4 mouse cellular contexts compared by ENCODE assay signal in the genomic region with DNA sequence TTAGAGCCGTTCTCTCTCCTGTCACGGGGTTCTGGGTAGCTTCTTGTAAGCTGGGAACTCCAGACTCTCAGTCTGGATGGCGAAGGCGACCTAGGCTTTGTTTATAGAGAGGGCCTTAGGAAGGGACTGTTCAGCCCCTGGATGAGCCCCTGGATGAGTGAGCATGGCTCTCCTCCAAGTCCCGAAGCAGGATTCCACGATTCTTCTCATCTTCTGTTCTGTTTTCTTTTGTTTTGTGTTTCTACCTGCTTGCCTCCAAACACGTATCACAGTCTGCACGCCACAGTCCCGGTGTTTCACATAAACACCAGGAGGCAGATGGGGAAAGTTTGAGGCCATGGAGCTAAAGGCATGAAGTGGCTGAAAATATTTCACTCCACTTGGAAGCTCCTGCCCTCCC. TPM values are rescaled to one million over a fixed set of nuclear protein-coding genes. Genes with fewer than 3 reads are reported as not detected.
"Had no signal": no experiment of that assay in that cellular context is flagged by ENCODE, and none has a peak within 500 bp of the region (broad histone marks: within the 10 kb centered on the region; RNA-seq: fewer than 3 reads in every experiment).

No protein-coding gene starts in this region.

RNA-seq across cellular contexts. Expression of gene Gm13283, which starts 1.2 kb away (rescaled TPM):
- total RNA-seq: midbrain, postnatal 0 days; monocyte, adult 5-6 weeks had no signal

RNA-seq across cellular contexts. Expression of gene Gm13271, which starts 4.1 kb away (rescaled TPM):
- total RNA-seq: megakaryocyte progenitor cell, adult 5-6 weeks; midbrain, postnatal 0 days; monocyte, adult 5-6 weeks; neutrophil, adult 5-6 weeks had no signal

RNA-seq across cellular contexts. Expression of gene Gm13290, which starts 14.9 kb away (rescaled TPM):
- total RNA-seq: megakaryocyte progenitor cell, adult 5-6 weeks; midbrain, postnatal 0 days; monocyte, adult 5-6 weeks; neutrophil, adult 5-6 weeks had no signal

RNA-seq across cellular contexts. Expression of gene Gm13289, which starts 18.0 kb away (rescaled TPM):
- total RNA-seq: megakaryocyte progenitor cell, adult 5-6 weeks; midbrain, postnatal 0 days; monocyte, adult 5-6 weeks; neutrophil, adult 5-6 weeks had no signal

RNA-seq across cellular contexts. Expression of gene Gm13272, which starts 20.9 kb away (rescaled TPM):
- total RNA-seq: midbrain, postnatal 0 days; monocyte, adult 5-6 weeks; neutrophil, adult 5-6 weeks had no signal
